Mouse (Mus musculus) liver, embryonic 11.5 days (tissue): Measurements from ENCODE around the gene Ksr1. TPM values are rescaled to one million over a fixed set of nuclear protein-coding genes. Genes with fewer than 3 reads are reported as not detected.

Source experiments
- polyA plus RNA-seq: library from polyadenylated mRNA; unstranded; fragments of >200 nt; fragmentation: Nextera tagmentation; extraction: Ambion mirVana; gene quantifications from 2 replicates; pipeline ENCODE4 v1.2.1, GENCODE M21; 2014

Gene Ksr1
- polyA plus RNA-seq, 1 experiment from 2014 or later = 5.0 TPM

Other genes starting within 250 kb of the Ksr1 start
- gene Nos2, start 225.6 kb downstream of the Ksr1 start, polyA plus RNA-seq = 0.21 and 0.38 TPM in 2 replicates
- 44.1 and 47.1 TPM in 2 replicates for gene Lgals9, start 161.5 kb downstream of the Ksr1 start, polyA plus RNA-seq
- 114 and 123 TPM in 2 replicates for gene Wsb1, start 108.3 kb upstream of the Ksr1 start, polyA plus RNA-seq
- gene Gm9964, start 150.5 kb upstream of the Ksr1 start, polyA plus RNA-seq = not detected in 2 replicates
- gene Nf1, start 193.3 kb upstream of the Ksr1 start, polyA plus RNA-seq = 4.9 TPM in 2 replicates